Mouse (Mus musculus): ENCODE measurements at regions not wholly inside any gene's neighbourhood (a gene's known extent, or its start where the extent isn't known, plus 50 kb on each side); places are given as distances from the start of the nearest gene placed in this dataset.

- no peaks in the 10 kb centered on the region for H3K9me3 ChIP-seq (ENCODE audit: control insufficient read depth)
- no peak overlapping the region for H3K9ac ChIP-seq (ENCODE audit: low read depth, low read length)
- H3K4me2 ChIP-seq (replicated peaks; ENCODE audit: low read depth) = no peak overlapping the region
- H3K36me3 ChIP-seq (ENCODE audit: control insufficient read depth, insufficient read depth) = no peaks in the 10 kb centered on the region
- no peak for ATAC-seq
- H3K27ac ChIP-seq (ENCODE audit: low read depth, low read length) = no peak overlapping the region
- WGBS = 86% methylated on average over 19 of the region's 19 CpGs
- no peak overlapping the region for H3K4me3 ChIP-seq (ENCODE audit: low read depth, low read length)
- no peaks in the 10 kb centered on the region for H3K27me3 ChIP-seq (replicated peaks; ENCODE audit: control insufficient read depth, insufficient read depth, low read length)
- H3K4me1 ChIP-seq (replicated peaks; ENCODE audit: control insufficient read depth, insufficient read depth, low read length) = no peaks in the 10 kb centered on the region
- TF ChIP-seq CTCF (IDR thresholded peaks at IDR 0.05; ENCODE audit: low read depth) = no peak
Observed at GRCm38 (mm10) chr3:66746373-66747072, 234.7 kb upstream of the Rsrc1 start.

- Histone ChIP-seq H3K9me3 (ENCODE audit: control insufficient read depth) (no peaks in the 10 kb centered on the region), H3K4me2 (replicated peaks; ENCODE audit: low read depth) (no peak overlapping the region), H3K9ac (ENCODE audit: low read depth, low read length) (no peak overlapping the region), H3K27ac (ENCODE audit: low read depth, low read length) (no peak overlapping the region), H3K27me3 (replicated peaks; ENCODE audit: control insufficient read depth, insufficient read depth, low read length) (no peaks in the 10 kb centered on the region), H3K4me3 (ENCODE audit: low read depth, low read length) (no peak overlapping the region), H3K4me1 (replicated peaks; ENCODE audit: control insufficient read depth, insufficient read depth, low read length) (no peaks in the 10 kb centered on the region), H3K36me3 (ENCODE audit: control insufficient read depth, insufficient read depth) (no peaks in the 10 kb centered on the region)
- ATAC-seq = no peak
- no peak for TF ChIP-seq CTCF (IDR thresholded peaks at IDR 0.05; ENCODE audit: low read depth)
- 74% methylated on average over 20 of the region's 20 CpGs for WGBS
Observed at GRCm38 (mm10) chr3:66747073-66747710, 234.0 kb upstream of the Rsrc1 start.

GRCm38 (mm10) chr3:66758141-66758540, 223.0 kb upstream of the Rsrc1 start:
- 73% methylated on average over 3 of the region's 3 CpGs for WGBS
- no peak overlapping the region for H3K9ac ChIP-seq (ENCODE audit: low read depth, low read length)
- no peaks in the 10 kb centered on the region for H3K9me3 ChIP-seq (ENCODE audit: control insufficient read depth)
- no peak for ATAC-seq
- no peak for TF ChIP-seq CTCF (IDR thresholded peaks at IDR 0.05; ENCODE audit: low read depth)
- no peak overlapping the region for H3K4me2 ChIP-seq (replicated peaks; ENCODE audit: low read depth)
- no peaks in the 10 kb centered on the region for H3K36me3 ChIP-seq (ENCODE audit: control insufficient read depth, insufficient read depth)
- no peaks in the 10 kb centered on the region for H3K27me3 ChIP-seq (replicated peaks; ENCODE audit: control insufficient read depth, insufficient read depth, low read length)
- H3K27ac ChIP-seq (ENCODE audit: low read depth, low read length) = no peak overlapping the region
- no peak overlapping the region for H3K4me3 ChIP-seq (ENCODE audit: low read depth, low read length)
- H3K4me1 ChIP-seq (replicated peaks; ENCODE audit: control insufficient read depth, insufficient read depth, low read length) = no peaks in the 10 kb centered on the region

- H3K4me1 ChIP-seq (replicated peaks; ENCODE audit: control insufficient read depth, insufficient read depth, low read length) = no peaks in the 10 kb centered on the region
- no peak for TF ChIP-seq CTCF (IDR thresholded peaks at IDR 0.05; ENCODE audit: low read depth)
- 88% methylated on average over 4 of the region's 4 CpGs for WGBS
- no peak overlapping the region for H3K4me2 ChIP-seq (replicated peaks; ENCODE audit: low read depth)
- no peak overlapping the region for H3K4me3 ChIP-seq (ENCODE audit: low read depth, low read length)
- no peak for ATAC-seq
- no peak overlapping the region for H3K27ac ChIP-seq (ENCODE audit: low read depth, low read length)
- no peak overlapping the region for H3K9ac ChIP-seq (ENCODE audit: low read depth, low read length)
- no peaks in the 10 kb centered on the region for H3K9me3 ChIP-seq (ENCODE audit: control insufficient read depth)
- no peaks in the 10 kb centered on the region for H3K36me3 ChIP-seq (ENCODE audit: control insufficient read depth, insufficient read depth)
- no peaks in the 10 kb centered on the region for H3K27me3 ChIP-seq (replicated peaks; ENCODE audit: control insufficient read depth, insufficient read depth, low read length)
Observed at GRCm38 (mm10) chr3:66759841-66760240, 221.3 kb upstream of the Rsrc1 start.

- no peak overlapping the region for H3K4me2 ChIP-seq (replicated peaks; ENCODE audit: low read depth)
- no peak overlapping the region for H3K27ac ChIP-seq (ENCODE audit: low read depth, low read length)
- no peaks in the 10 kb centered on the region for H3K4me1 ChIP-seq (replicated peaks; ENCODE audit: control insufficient read depth, insufficient read depth, low read length)
- H3K36me3 ChIP-seq (ENCODE audit: control insufficient read depth, insufficient read depth) = no peaks in the 10 kb centered on the region
- 69% methylated on average over 3 of the region's 3 CpGs for WGBS
- no peak overlapping the region for H3K4me3 ChIP-seq (ENCODE audit: low read depth, low read length)
- H3K9ac ChIP-seq (ENCODE audit: low read depth, low read length) = no peak overlapping the region
- no peaks in the 10 kb centered on the region for H3K27me3 ChIP-seq (replicated peaks; ENCODE audit: control insufficient read depth, insufficient read depth, low read length)
- H3K9me3 ChIP-seq (ENCODE audit: control insufficient read depth) = no peaks in the 10 kb centered on the region
- no peak for ATAC-seq
- no peak for TF ChIP-seq CTCF (IDR thresholded peaks at IDR 0.05; ENCODE audit: low read depth)
Observed at GRCm38 (mm10) chr3:66762446-66762845, 218.7 kb upstream of the Rsrc1 start.

GRCm38 (mm10) chr3:66797351-66798010, 183.7 kb upstream of the Rsrc1 start:
- ATAC-seq = no peak
- H3K4me1 ChIP-seq (replicated peaks; ENCODE audit: control insufficient read depth, insufficient read depth, low read length) = no peaks in the 10 kb centered on the region
- no peak for TF ChIP-seq CTCF (IDR thresholded peaks at IDR 0.05; ENCODE audit: low read depth)
- no peak overlapping the region for H3K9ac ChIP-seq (ENCODE audit: low read depth, low read length)
- H3K36me3 ChIP-seq (ENCODE audit: control insufficient read depth, insufficient read depth) = no peaks in the 10 kb centered on the region
- no peak overlapping the region for H3K27ac ChIP-seq (ENCODE audit: low read depth, low read length)
- H3K4me3 ChIP-seq (ENCODE audit: low read depth, low read length) = no peak overlapping the region
- no peak overlapping the region for H3K4me2 ChIP-seq (replicated peaks; ENCODE audit: low read depth)
- H3K27me3 ChIP-seq (replicated peaks; ENCODE audit: control insufficient read depth, insufficient read depth, low read length) = no peaks in the 10 kb centered on the region
- WGBS = 72% methylated on average over 12 of the region's 12 CpGs
- no peaks in the 10 kb centered on the region for H3K9me3 ChIP-seq (ENCODE audit: control insufficient read depth)
